Mouse (Mus musculus) CD4-positive naive resting alpha-beta T cell, adult 76 days (primary cell): ENCODE results near the gene Ifngr1. TPM values are rescaled to one million over a fixed set of nuclear protein-coding genes. Genes with fewer than 3 reads are reported as not detected.

ENCODE experiments used
- total RNA-seq: library from RNA; stranded (reverse); gene quantifications from one replicate; pipeline ENCODE4 v1.2.4, GENCODE M21; 2023

Ifngr1 gene
- 456 TPM for total RNA-seq

GRCm38 (mm10) chr10:19591641-19592441 lies at the start of gene Ifngr1:
TSS of gene Ifngr1 (plus strand) at chr10:19591949.

GRCm38 (mm10) chr10:19621408-19622048 lies 29.8 kb downstream of the Ifngr1 start, which contains the start of gene Il22ra2:
TSS of gene Il22ra2 (plus strand) at chr10:19621998.

Other genes with a start within 250 kb of the Ifngr1 start
- gene Olig3, start 235.4 kb upstream of the Ifngr1 start, total RNA-seq: 1.2 TPM
- gene Il22ra2, start 30.0 kb downstream of the Ifngr1 start, total RNA-seq: not detected
- gene Il20ra, start 120.6 kb downstream of the Ifngr1 start, total RNA-seq: not detected